Mouse (Mus musculus) forebrain, embryonic 12.5 days (tissue): Measurements from ENCODE around the gene Egf. TPM values are rescaled to one million over a fixed set of nuclear protein-coding genes. Genes with fewer than 3 reads are reported as not detected.
A peak's percentile ranks its signal among the peaks of the same experiment; 100 is the strongest.
"Not testable (repeated sequence)": the region's sequence is repeated elsewhere in the genome, so short reads cannot be mapped to it uniquely, and the experiment has no call there.

Experiments used
- ATAC-seq: fragments of 200-750 bp; cut with Nextera tagmentation; 2 replicates; pipeline ENCODE4 v1.8.0; 2017; ENCODE audit warnings: moderate TSS enrichment; ENCODE audit not compliant: low FRiP score
- H3K27ac ChIP-seq: fragments of 300-500 bp; sonication (generic); 2 replicates; pipeline ENCODE4 v1.5.1; 2016; ENCODE audit warnings: mild to moderate bottlenecking
- H3K27me3 ChIP-seq: fragments of 300-500 bp; sonication (generic); 2 replicates; pipeline ENCODE4 v1.6.1; 2016; ENCODE audit warnings: mild to moderate bottlenecking
- H3K36me3 ChIP-seq: fragments of 300-500 bp; sonication (generic); replicated peaks from 2 replicates; pipeline ENCODE4 v1.6.1; 2016; ENCODE audit warnings: mild to moderate bottlenecking
- H3K4me1 ChIP-seq: fragments of 300-500 bp; sonication (generic); 2 replicates; pipeline ENCODE4 v1.6.1; 2016
- H3K4me2 ChIP-seq: fragments of 300-500 bp; sonication (generic); 2 replicates; pipeline ENCODE4 v1.6.1; 2016; ENCODE audit warnings: mild to moderate bottlenecking, moderate library complexity
- H3K4me3 ChIP-seq: fragments of 300-500 bp; sonication (generic); replicated peaks from 2 replicates; pipeline ENCODE4 v1.5.1; 2016; ENCODE audit warnings: mild to moderate bottlenecking
- H3K9ac ChIP-seq: fragments of 300-500 bp; sonication (generic); 2 replicates; pipeline ENCODE4 v1.6.1; 2016; ENCODE audit warnings: mild to moderate bottlenecking
- H3K9me3 ChIP-seq: fragments of 300-500 bp; sonication (generic); 2 replicates; pipeline ENCODE4 v1.6.1; 2016
- WGBS: fragments of 180-500 bp; shearing (Covaris S2); methylation state at CpG from one replicate; pipeline ENCODE4 v1.1.7; 2016; 5-methylcytosine and 5-hydroxymethylcytosine counted together
- polyA plus RNA-seq: library from polyadenylated mRNA; unstranded; fragments of >200 nt; fragmentation: Nextera tagmentation; extraction: Ambion mirVana; gene quantifications from 2 replicates; pipeline ENCODE4 v1.2.1, GENCODE M21; 2016

Egf gene
- 1.6 and 2.7 TPM in 2 replicates for polyA plus RNA-seq

DNA sequence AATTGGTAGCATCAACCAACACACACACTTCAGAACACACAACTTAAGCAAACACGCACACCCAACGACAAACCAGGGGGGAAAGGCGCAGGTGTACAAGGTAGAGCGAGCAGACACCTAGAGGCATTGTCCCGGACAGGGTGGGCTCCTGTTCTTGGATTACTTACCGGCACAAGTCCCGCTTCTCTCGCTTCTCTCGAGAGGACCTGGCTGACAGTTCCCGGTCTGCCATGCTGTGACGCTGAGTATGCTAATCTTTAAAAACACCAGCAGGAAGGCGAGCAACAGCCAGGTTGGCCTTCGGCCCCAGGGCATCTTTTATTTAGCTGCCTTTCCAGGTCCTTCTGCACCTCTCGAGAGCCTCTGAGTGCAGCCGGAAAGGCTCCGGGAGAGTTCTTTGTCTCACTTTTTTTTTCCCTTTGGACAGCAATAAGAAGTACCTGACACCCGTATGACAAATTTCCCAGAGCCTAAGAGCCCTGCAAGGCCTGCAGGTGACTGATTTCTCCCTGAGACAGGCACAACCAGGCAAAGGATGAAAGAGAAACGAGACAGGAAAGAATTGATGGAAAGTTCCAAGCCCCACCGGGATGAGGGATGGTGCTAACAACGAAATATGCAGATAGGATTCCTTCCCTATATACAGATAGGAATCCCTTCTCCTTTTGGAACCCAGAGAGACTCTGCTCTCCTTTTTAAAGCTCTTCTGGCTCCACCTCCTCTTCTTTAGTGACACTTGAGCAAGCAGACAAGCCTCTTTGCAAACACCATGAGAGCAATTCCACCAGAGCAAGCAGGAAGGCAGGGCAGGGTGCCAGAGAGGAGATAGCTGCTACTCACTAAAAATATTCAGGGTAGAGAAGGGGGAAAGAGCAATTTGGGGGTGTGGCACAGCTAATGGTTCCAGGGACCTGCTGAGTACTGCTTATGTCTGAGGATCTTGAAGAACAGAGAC, at the start of gene Egf:
Gene Egf, minus strand, starts transcription at position 667 of the 955 bp plus-strand sequence.
- no peak for ATAC-seq
- Histone ChIP-seq H3K36me3 (no peaks in the 10 kb centered on the region), H3K27ac (no peak within 1 kb of the TSS), H3K9ac (peak within 1 kb of the TSS; percentile 14; the same call in 1 of the 2 replicates), H3K4me3 (peak within 1 kb of the TSS; percentile 23), H3K4me1 (peaks cover 16% of the 10 kb centered on the region), H3K27me3 (peaks cover 22% of the 10 kb centered on the region), H3K4me2 (peak within 1 kb of the TSS; percentile 48), H3K9me3 (no peaks in the 10 kb centered on the region)
- 10% methylated on average over 20 of the region's 20 CpGs for WGBS

DNA sequence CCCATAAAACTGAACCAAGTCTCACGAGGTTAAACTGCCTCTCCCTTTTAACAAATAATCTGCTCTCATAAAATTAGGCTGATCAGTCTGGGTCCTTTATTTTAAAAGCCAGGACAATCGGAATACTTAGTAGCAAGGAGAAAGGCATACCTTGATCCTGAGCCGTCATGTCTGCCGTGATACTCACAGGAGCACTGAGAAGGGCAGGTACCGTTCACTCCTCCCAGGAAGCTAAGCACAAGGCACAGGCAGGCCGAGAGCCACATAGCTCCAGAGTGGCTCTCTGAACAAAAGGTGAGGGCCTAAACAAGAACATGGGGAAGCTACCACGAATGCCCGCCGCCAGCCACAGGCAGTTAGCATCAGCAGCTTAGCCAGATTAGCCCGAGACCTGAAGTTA, 48.6 kb upstream of the Egf start, which contains the start of gene Lrit3:
Gene Lrit3, minus strand, starts transcription at position 266 of the 400 bp plus-strand sequence.
- WGBS = 76% methylated on average over 10 of the region's 10 CpGs

DNA sequence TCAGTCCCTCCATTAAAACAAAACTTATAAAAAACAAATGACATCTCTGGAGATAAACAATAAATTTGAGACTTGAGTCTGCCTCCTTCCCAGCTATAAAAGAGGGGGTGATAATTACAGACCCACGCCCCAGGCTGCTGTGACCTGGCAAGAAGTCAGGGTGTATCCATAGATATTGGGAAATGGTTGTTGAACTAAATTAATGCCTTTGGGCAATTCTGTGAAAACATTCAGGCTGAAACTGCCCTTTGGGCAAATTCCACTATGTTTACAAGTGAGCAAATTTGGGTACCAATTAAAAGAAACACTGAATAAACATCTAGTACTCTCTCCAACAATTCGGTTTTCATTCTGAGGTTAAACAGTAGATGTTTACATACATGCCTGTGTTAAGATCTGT, 43.9 kb upstream of the Egf start:
- Histone ChIP-seq H3K4me1 (no peaks in the 10 kb centered on the region), H3K27me3 (no peaks in the 10 kb centered on the region), H3K9me3 (no peaks in the 10 kb centered on the region), H3K27ac (no peak overlapping the region), H3K9ac (no peak overlapping the region), H3K4me3 (no peak overlapping the region), H3K4me2 (no peak overlapping the region), H3K36me3 (no peaks in the 10 kb centered on the region)
- ATAC-seq = no peak
- 82% methylated on average over 2 of the region's 2 CpGs for WGBS

More for the DNA sequence above, 48.6 kb upstream of the Egf start, which contains the start of gene Lrit3:
- Histone ChIP-seq H3K4me2 (no peak within 1 kb of the TSS), H3K27ac (no peak within 1 kb of the TSS), H3K9me3 (no peaks in the 10 kb centered on the region), H3K27me3 (no peaks in the 10 kb centered on the region), H3K9ac (no peak within 1 kb of the TSS), H3K4me1 (no peaks in the 10 kb centered on the region), H3K4me3 (no peak within 1 kb of the TSS), H3K36me3 (no peaks in the 10 kb centered on the region)
- no peak for ATAC-seq

DNA sequence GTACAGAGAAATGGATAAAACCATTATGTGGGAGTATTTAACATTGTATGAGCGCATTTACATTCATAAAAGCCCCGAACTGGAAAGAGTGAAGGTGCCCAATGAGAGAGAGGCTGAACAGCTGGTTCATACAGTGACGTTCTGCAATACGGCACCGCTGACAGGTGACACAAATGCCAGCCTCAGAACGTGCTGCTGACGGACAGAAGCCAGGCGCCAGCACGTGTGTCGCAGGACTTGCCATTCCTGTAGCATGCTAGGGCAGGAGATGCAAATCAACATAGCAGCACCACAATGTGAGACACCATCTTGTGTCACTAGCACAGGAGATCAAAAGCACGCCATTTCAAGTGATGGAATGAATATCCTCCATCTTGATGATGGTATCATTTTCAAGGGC, 43.4 kb upstream of the Egf start:
- H3K4me1 ChIP-seq = no peaks in the 10 kb centered on the region
- WGBS = 87% methylated on average over 11 of the region's 11 CpGs
- no peak for ATAC-seq
- no peaks in the 10 kb centered on the region for H3K27me3 ChIP-seq
- H3K36me3 ChIP-seq = no peaks in the 10 kb centered on the region
- no peak overlapping the region for H3K4me3 ChIP-seq
- H3K27ac ChIP-seq = no peak overlapping the region
- H3K4me2 ChIP-seq = no peak overlapping the region
- no peaks in the 10 kb centered on the region for H3K9me3 ChIP-seq
- H3K9ac ChIP-seq = no peak overlapping the region

DNA sequence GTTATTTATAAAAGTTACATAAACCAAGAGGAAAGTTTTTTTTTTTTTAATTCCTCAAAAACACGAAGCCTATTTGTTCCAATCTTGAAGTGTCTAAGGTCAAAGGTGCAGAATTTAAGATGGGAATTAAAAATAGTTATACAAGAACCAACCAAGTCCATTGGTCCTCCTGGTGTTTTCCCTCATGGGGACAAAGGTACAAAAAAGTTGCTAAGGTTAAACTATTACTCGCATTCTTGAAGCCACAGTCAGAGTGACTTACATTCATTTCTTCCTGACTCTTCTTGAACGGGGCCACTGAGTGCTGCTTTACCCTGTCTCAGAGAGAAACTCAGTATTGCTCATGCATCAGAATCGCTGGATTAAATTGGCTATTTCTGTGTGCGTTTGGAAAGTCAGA, 42.2 kb upstream of the Egf start:
- Histone ChIP-seq H3K4me3 (no peak overlapping the region), H3K36me3 (no peaks in the 10 kb centered on the region), H3K9ac (no peak overlapping the region), H3K27ac (no peak overlapping the region), H3K4me2 (no peak overlapping the region), H3K4me1 (no peaks in the 10 kb centered on the region), H3K9me3 (no peaks in the 10 kb centered on the region), H3K27me3 (no peaks in the 10 kb centered on the region)
- ATAC-seq = no peak
- 78% methylated on average over 5 of the region's 5 CpGs for WGBS

DNA sequence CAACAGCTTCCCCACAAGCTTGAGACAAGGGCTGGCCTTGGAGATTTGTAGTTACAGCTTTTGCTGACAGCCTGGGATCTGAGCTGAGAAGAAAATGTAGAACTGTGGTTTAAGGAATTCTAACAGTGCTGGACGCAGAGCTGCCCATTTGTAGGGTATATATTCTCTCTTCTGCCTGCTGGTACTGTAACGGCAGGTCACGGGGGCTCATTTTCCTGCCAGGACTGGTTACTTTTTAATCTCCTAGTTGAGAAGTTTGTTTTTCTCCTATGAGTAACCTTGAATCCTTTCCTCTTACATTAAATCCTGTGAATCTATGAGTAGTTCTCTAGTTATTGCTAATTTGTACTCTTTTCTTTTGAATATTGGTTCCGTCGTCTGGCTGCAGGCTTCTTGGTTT, 38.7 kb upstream of the Egf start:
- H3K27ac ChIP-seq = no peak overlapping the region
- H3K4me2 ChIP-seq = no peak overlapping the region
- H3K9ac ChIP-seq = no peak overlapping the region
- no peak for ATAC-seq
- no peaks in the 10 kb centered on the region for H3K27me3 ChIP-seq
- H3K4me3 ChIP-seq = no peak overlapping the region
- WGBS = 89% methylated on average over 5 of the region's 5 CpGs
- no peaks in the 10 kb centered on the region for H3K4me1 ChIP-seq
- no peaks in the 10 kb centered on the region for H3K36me3 ChIP-seq
- no peaks in the 10 kb centered on the region for H3K9me3 ChIP-seq

DNA sequence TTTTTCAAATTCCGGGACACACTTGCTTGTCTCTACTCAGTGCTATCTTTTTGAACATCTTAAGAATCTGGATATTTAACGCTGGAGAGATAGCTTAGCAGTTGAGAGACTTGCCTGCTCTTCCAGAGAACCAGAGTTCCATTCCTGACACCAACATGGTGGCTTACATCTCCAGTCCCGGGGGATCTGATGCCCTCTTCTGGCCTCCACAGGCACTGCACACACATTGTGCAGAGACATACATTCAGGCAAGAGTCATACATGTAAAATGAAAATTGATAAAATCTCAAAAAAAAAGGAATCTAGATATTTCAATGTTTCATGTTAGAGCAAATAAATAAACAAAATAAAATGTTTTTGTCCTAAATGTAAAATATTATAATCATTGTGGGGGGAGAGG, 27.6 kb upstream of the Egf start:
- no peak for ATAC-seq
- H3K4me1 ChIP-seq = 0 out of 2 replicates have a peak, but pooled peaks cover 4% of the 10 kb centered on the region
- no peak overlapping the region for H3K9ac ChIP-seq
- no peak overlapping the region for H3K27ac ChIP-seq
- WGBS = 85% methylated on average over 3 of the region's 3 CpGs
- no peak overlapping the region for H3K4me3 ChIP-seq
- H3K9me3 ChIP-seq = no peaks in the 10 kb centered on the region
- H3K4me2 ChIP-seq = no peak overlapping the region
- no peaks in the 10 kb centered on the region for H3K36me3 ChIP-seq
- H3K27me3 ChIP-seq = no peaks in the 10 kb centered on the region

DNA sequence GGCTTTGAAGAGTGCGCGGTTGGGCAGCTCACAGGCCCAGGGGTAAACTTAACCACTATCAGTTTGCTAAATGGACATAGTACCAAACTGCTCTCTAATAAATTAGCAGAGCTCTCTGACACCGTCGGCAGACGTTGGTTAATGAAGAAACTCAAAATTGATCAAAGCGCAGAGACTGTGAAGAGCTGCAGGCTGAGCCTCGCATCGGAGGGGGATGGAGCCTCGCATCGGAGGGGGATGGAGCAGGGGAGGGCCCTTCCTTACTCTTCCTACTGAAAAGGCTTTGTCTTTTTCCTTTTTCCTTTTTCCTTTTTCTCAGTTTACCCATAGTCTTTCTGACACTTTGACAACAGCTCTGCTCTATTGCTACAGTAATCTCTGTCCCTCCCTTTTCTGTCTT, 26.3 kb upstream of the Egf start:
- Histone ChIP-seq H3K4me2 (no peak overlapping the region), H3K36me3 (no peaks in the 10 kb centered on the region), H3K9ac (no peak overlapping the region), H3K9me3 (no peaks in the 10 kb centered on the region), H3K4me3 (no peak overlapping the region), H3K27me3 (no peaks in the 10 kb centered on the region), H3K4me1 (0 out of 2 replicates have a peak, but pooled peaks cover 4% of the 10 kb centered on the region), H3K27ac (no peak overlapping the region)
- ATAC-seq = no peak
- 25% methylated on average over 10 of the region's 10 CpGs for WGBS

DNA sequence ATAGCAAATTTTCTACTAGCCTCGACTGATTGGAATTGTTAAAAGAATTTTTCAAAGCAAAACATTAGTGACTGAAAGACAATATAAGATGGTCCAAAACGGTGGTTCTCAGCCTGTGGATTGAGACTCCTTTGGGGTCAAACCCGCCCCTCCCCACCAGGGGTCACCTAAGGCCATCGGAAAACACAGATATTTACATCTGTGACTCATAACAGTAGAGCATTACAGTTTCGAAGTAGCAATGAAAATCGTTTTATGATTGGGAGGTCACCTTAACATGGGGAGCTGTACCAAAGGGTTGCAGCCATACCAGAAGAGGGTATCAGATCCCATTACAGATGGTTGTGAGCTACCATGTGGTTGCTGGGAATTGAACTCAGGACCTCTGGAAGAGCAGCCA, 16.1 kb upstream of the Egf start:
- Histone ChIP-seq H3K4me1 (no peaks in the 10 kb centered on the region), H3K4me3 (no peak overlapping the region), H3K9ac (no peak overlapping the region), H3K27me3 (no peaks in the 10 kb centered on the region), H3K36me3 (no peaks in the 10 kb centered on the region), H3K9me3 (no peaks in the 10 kb centered on the region), H3K4me2 (no peak overlapping the region), H3K27ac (no peak overlapping the region)
- WGBS = 82% methylated on average over 6 of the region's 6 CpGs
- ATAC-seq = no peak

DNA sequence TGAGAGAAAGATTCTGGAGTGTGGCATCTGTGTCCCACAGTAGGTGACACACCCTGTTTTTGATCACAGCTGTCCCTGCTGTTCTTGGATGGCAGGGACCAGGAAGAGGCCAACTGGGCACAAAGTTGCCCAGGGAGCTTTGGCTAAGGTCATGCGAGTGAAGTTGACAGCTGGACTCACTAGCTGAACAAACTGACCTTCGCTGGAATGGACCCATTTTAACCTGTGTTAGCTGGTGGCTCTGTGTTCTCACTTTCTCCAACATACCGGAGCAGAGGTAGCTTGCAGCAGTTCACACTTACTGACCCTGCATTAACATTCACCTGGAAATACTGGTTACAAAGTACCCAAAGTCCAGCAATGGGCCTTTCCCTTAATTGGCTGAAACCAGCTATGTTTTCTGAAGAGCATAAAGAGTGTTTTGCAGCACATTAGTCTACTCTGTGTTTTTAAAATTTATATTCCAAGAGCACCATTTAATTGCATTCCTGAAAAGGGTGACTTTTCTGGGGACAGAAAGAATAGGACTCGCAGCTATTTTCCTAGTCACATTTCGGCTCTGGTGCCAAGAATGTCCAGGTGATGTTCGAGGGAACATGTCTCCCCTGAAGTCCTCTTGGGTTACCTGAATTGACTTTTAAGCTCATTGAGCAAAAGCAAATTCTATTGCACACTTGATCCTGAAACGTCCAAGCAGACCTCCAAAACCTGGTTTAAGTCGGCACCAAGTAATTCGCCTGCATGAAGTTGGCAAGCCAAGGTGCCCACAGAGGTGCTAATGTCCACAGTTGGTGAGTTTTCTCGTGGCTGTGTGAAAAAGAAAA, 12.1 kb upstream of the Egf start:
- no peak for ATAC-seq
- H3K9me3 ChIP-seq = peaks cover 3% of the 10 kb centered on the region; the same call in 1 of the 2 replicates
- H3K27me3 ChIP-seq = no peaks in the 10 kb centered on the region
- no peaks in the 10 kb centered on the region for H3K4me1 ChIP-seq
- H3K36me3 ChIP-seq = no peaks in the 10 kb centered on the region
- H3K27ac ChIP-seq = no peak overlapping the region
- no peak overlapping the region for H3K4me3 ChIP-seq
- H3K4me2 ChIP-seq = no peak overlapping the region
- no peak overlapping the region for H3K9ac ChIP-seq
- WGBS = 88% methylated on average over 10 of the region's 10 CpGs

DNA sequence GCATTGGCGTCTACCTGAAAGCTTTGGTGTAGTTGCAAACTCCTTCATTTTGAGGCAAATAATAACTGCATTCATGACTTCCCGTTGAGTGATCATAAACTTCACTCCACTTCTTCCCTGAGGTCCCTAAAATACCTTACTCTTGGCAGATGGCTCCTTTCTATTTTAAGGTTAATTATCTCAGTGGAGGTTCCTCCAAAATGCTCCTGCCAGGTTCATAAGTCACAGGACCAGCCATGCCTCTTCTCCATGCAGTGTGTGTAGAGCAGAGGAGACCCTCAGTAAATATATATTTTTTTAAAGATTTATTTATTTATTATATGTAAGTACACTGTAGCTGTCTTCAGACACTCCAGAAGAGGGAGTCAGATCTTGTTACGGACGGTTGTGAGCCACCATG, 11.0 kb upstream of the Egf start:
- ATAC-seq = no peak
- Histone ChIP-seq H3K4me3 (no peak overlapping the region), H3K4me1 (no peaks in the 10 kb centered on the region), H3K36me3 (no peaks in the 10 kb centered on the region), H3K9me3 (peaks cover 3% of the 10 kb centered on the region; the same call in 1 of the 2 replicates), H3K27me3 (no peaks in the 10 kb centered on the region), H3K4me2 (no peak overlapping the region), H3K9ac (no peak overlapping the region), H3K27ac (no peak overlapping the region)
- WGBS = 84% methylated on average over 4 of the region's 4 CpGs

DNA sequence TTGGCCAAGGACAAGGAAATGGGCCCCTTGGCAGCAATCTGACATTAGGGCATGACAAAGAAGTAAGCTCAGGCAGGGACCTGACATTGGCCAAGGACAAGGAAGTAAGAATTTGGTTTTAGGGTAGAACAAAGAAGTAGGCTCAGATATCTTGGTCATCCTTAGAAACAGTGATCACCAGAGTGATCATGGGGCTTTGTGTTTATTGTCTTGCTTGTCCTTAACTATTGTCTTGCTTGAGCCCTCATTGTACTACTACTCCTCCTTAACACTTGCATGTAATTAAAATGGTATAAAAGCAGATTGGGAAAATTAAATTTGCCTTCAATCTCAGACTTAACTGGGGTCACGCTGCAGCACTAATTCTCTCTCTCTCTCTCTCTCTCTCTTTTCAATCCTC, 2.5 kb upstream of the Egf start:
- H3K4me2 ChIP-seq, H3K27ac ChIP-seq, H3K36me3 ChIP-seq, H3K9ac ChIP-seq, ATAC-seq, H3K4me3 ChIP-seq, H3K9me3 ChIP-seq: not testable (repeated sequence)
- peaks cover 22% of the 10 kb centered on the region for H3K27me3 ChIP-seq
- 82% methylated on average over 1 of the region's 1 CpGs for WGBS
- peaks cover 16% of the 10 kb centered on the region for H3K4me1 ChIP-seq
